ENCODE assay signal across 23 mouse cellular contexts in the genomic region with DNA sequence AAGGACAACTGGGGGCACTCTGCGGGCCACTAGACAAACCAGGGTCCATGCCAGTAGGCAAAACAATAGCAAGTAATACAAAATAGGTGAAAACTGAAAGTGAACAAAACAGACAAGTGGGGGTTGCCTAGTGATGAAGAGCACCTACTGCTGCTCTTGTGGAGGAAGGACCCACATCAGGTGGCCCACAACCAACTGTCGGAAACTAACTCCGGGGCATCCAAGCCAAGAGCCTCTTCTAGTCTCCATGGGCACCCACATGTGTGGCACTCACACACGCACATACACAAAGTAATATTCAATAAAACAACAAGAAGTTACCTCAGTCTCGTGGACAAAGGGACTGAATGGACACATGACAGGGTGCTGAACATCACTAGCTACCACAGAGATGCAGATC. TPM values are rescaled to one million over a fixed set of nuclear protein-coding genes. Genes with fewer than 3 reads are reported as not detected.
A peak's percentile ranks its signal among the peaks of the same experiment; 100 is the strongest.
DNase-seq lines count a peak whose midpoint lies in the region; TF ChIP-seq lines count a peak whose summit lies in the region.
"Had no signal": no experiment of that assay in that cellular context is flagged by ENCODE, and none has a peak within 500 bp of the region (broad histone marks: within the 10 kb centered on the region; RNA-seq: fewer than 3 reads in every experiment).

No protein-coding gene starts in this region.

- TF ChIP-seq CTCF in layer of hippocampus, adult 2 months (conservative IDR thresholded peaks at IDR 0.05): no peak
- TF ChIP-seq CTCF in thymus, adult 2 months (IDR thresholded peaks at IDR 0.05; ENCODE audit: borderline replicate concordance, control insufficient read depth, extremely low read depth, insufficient read depth, low read length, poor library complexity): no peak

- no peaks in the 10 kb centered on the region for H3K36me3 ChIP-seq in thymus, adult 2 months (ENCODE audit: control insufficient read depth, insufficient read depth, low read length)
- H3K36me3 ChIP-seq: forebrain, embryonic 15.5 days; heart, embryonic 15.5 days had no signal

- H3K27me3 ChIP-seq in thymus, adult 2 months (ENCODE audit: control insufficient read depth, insufficient read depth, low read length): no peaks in the 10 kb centered on the region
- H3K27me3 ChIP-seq: embryonic facial prominence, embryonic 15.5 days; forebrain, embryonic 15.5 days; heart, embryonic 15.5 days; hindbrain, embryonic 13.5 days had no signal

- DNase-seq in layer of hippocampus, adult 2 months (ENCODE audit: low spot score in 2 of 2): no peak
- DNase-seq in layer of hippocampus, adult 9-11 months: no peak
- DNase-seq in thymus, adult 2 months: no peak
- DNase-seq in thymus, postnatal 25 days: no peak
- DNase-seq in induced T-regulatory cell, adult 2 months (ENCODE audit: low read depth): peak; percentile 62
- no peak for DNase-seq in right cerebral cortex, adult 18-20 months
- no peak for DNase-seq in urinary bladder, postnatal 10 days (ENCODE audit: low spot score)
- no peak for DNase-seq in MN1 (ENCODE audit: low spot score)
- DNase-seq: adrenal gland, adult 2 months; adrenal gland, postnatal 25 days; cerebellum, adult 2 months; cerebellum, postnatal 14 days; embryo, embryonic 11 days; gastrocnemius, postnatal 14 days; heart, adult 2 months; heart, postnatal 14 days had no signal

- H3K27ac ChIP-seq in layer of hippocampus, adult 2 months: no peak overlapping the region
- H3K27ac ChIP-seq in thymus, adult 2 months (ENCODE audit: control insufficient read depth, insufficient read depth, low read length): peak overlapping the region; percentile 42; the same call in 1 of the 2 replicates
- H3K27ac ChIP-seq: embryonic facial prominence, embryonic 15.5 days; forebrain, embryonic 15.5 days; heart, adult 2 months; hindbrain, embryonic 13.5 days; hindbrain, postnatal 0 days had no signal

- WGBS in thymus, adult 2 months: 46% methylated on average over 5 of the region's 5 CpGs

- H3K4me3 ChIP-seq in layer of hippocampus, adult 2 months: peak overlapping the region; percentile 4; the same call in 1 of the 2 replicates
- no peak overlapping the region for H3K4me3 ChIP-seq in thymus, adult 2 months (ENCODE audit: control insufficient read depth, insufficient read depth, low read length)
- H3K4me3 ChIP-seq: embryonic facial prominence, embryonic 15.5 days; erythroblast, embryonic 14.5 days; forebrain, embryonic 10.5 days; forebrain, embryonic 15.5 days; heart, adult 2 months; heart, embryonic 15.5 days; hindbrain, embryonic 13.5 days had no signal

- no peak for TF ChIP-seq POLR2A in thymus, adult 2 months (IDR thresholded peaks at IDR 0.05; ENCODE audit: control insufficient read depth, extremely low read depth, insufficient read depth, low read length, poor library complexity)

- H3K4me1 ChIP-seq in thymus, adult 2 months (replicated peaks; ENCODE audit: control insufficient read depth, insufficient read depth, low read length): peaks cover 62% of the 10 kb centered on the region

RNA-seq across cellular contexts. Expression of a gene that starts 12.9 kb away (rescaled TPM):
- total RNA-seq in layer of hippocampus, adult 2 months (2021): 100 to 1,000 TPM; 128 to 136 TPM
- 70.5 and 79.5 TPM in 2 replicates for polyA plus RNA-seq in thymus, adult 2 months (2012; rRNA removed)

RNA-seq across cellular contexts. Expression of a gene that starts 40.1 kb away (rescaled TPM):
- total RNA-seq in layer of hippocampus, adult 2 months (2021): 10 to 100 TPM; 29.2 to 34.3 TPM
- 85.7 and 91.3 TPM in 2 replicates for polyA plus RNA-seq in thymus, adult 2 months (2012; rRNA removed)
